Mouse (Mus musculus) frontal cortex, adult 2 months (tissue): ENCODE results near the gene Txndc11. TPM values are rescaled to one million over a fixed set of nuclear protein-coding genes. Genes with fewer than 3 reads are reported as not detected.

Experiments
- DNase-seq, 2 experiments: peaks; one replicate each; pipeline ENCODE4 v3.0.0; 2022; ENCODE audit warnings: low spot score in 1 of 2; ENCODE audit errors: extremely low spot score in 1 of 2
- polyA plus RNA-seq: library from polyadenylated mRNA; depleted of rRNA; stranded (reverse); fragments of >200 nt; gene quantifications from 2 replicates; pipeline ENCODE4 v1.2.3, GENCODE M21; 2012

The Txndc11 gene
- polyA plus RNA-seq, 1 experiment = 31.0 TPM

DNA sequence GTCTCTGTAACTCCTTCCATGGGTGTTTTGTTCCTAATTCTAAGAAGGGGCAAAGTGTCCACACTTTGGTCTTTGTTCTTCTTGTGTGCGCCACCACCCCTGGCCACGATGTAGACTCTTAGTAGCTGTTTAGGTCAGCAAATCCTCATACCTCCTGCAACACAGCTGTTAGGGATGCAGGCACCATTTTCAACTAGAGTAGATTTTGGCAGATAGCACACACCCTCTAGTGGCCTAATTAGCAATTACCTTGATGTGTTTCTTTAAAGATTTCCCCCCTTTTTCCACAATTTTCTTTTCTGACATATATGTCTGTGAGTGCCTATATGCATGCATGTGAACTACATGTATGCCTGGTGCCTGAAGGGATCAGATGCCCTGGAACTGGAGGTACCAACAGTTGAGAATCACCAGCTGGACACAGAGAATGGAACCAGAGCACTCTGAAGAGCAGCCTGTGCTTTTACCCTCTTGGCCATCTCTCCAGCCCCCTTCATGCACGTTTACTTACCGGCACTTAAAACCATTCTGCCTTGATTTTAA lies 25.2 kb downstream of the Txndc11 start:
- DNase-seq = peak in 1 of 2 experiments; percentile 61

DNA sequence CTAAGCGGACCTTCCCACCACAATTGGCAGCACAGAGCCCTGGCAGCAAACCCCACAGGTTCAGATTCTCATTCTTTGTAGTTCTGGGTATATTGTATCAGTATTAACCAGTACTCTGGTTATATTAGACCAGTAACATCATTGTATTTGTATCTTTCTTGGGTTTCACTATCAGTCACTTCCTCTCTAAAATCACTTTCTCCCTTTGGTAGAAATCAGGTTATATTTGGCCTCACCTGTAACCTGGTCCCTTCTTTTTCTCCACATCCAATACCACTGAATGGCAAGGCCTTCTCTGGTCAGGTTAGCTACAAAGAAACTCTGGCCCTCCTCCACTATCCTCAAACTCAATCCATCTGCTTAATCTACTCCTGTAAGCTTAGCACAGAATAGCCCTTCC lies 29.5 kb downstream of the Txndc11 start:
- DNase-seq = no peak

DNA sequence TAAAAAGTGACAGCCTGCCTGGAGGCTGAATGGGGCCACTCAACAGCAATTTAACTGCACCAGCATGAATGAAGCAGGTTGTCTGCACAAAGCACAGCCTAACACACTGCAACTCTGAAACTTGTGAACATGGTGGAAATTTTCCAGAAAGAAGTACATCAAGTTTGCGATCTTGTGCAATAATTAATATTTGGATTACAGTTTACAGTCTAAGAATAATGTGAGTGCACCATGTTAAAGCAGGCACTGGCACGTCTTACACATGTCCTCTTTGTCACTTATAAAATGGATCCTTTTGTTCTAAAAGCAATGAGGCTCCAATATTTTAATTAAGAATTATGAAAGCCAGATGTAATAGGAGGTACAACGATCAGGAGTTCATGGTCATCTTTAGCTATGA lies 37.1 kb downstream of the Txndc11 start:
- DNase-seq = no peak

GRCm38 (mm10) chr16:11093717-11094386 lies 40.6 kb downstream of the Txndc11 start:
- no peak for DNase-seq

DNA sequence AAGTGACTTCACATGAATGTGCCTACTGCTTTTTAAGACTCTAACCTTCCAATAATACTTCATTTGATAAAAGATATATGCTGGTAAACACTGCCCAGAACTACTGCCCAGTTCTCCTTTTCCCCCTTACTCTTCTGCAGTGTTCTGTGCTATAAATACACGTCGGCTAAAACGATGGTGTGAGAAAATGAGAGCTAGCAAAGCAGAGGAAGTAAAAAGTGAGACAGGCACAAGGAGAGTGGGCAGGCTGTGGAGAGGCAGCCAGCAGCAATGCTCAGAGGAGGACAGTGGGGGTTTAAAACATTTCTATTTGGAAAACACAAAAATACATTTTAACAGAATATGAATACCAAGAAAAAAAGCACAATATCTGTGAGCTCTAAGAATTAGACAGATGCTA lies 41.9 kb downstream of the Txndc11 start:
- peak; percentile 67 to 77 for DNase-seq

- no peak for DNase-seq
These were observed 42.4 kb downstream of the Txndc11 start for GRCm38 (mm10) chr16:11092061-11092460.

- no peak for DNase-seq
These were observed 43.4 kb downstream of the Txndc11 start for GRCm38 (mm10) chr16:11090836-11091570.

GRCm38 (mm10) chr16:11086856-11087588 lies 47.4 kb downstream of the Txndc11 start:
- DNase-seq = peak in 1 of 2 experiments; percentile 58

GRCm38 (mm10) chr16:11086299-11086698 lies 48.2 kb downstream of the Txndc11 start:
- no peak for DNase-seq

- no peak for DNase-seq
These were observed 50.3 kb downstream of the Txndc11 start for GRCm38 (mm10) chr16:11084181-11084580.

DNA sequence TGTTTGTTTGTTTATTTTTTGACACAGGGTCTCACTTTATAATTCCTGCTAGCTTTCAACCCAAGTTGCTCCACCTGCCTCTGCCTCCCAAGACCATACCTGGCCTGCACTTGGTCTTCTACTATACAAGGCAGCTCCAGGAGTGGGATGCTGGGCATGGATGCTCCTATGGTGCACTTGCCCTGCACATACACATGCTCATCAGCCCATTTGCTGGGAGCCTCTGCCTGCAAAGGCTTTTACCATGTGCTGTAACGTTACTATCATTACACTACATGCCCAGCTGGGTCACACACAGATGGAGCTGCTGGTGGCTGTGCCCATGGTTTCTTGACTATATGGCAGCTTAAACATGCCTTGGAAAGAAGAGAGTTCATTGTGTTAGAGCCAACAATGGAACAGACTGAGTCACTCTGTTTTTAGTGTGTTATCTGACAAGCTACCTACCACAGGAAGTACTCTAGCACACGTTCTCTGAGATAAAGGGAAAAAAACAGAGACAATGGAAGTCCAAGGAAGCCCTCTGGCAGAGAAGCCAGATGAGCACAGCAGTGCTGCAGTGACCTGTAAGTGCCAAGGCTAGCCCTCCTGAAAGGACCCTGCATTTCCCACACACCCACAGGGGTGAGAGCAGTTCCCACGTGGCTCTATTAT lies 56.1 kb downstream of the Txndc11 start:
- DNase-seq = no peak

- DNase-seq = no peak
These were observed 56.7 kb downstream of the Txndc11 start for GRCm38 (mm10) chr16:11077601-11078201.

DNA sequence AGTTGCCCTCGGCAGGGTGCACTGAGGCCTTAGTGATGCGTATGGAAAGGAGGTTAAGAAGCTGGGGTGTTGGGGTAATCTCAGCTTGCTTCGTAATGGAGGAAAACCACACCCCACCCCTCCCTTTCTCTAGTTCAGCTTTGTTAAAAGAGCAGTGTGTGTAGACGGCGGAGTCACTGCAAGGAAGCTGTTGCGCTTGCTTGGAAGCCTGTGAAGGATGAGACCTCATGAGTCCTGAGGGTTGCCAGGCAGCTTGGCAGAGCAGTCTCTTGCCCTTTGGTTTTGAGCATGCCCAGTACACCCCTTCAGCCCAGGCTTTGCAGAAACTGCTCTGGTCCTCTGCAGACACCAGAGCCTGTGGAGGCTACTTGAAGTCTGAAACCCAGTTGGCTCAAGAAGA lies 61.4 kb downstream of the Txndc11 start:
- DNase-seq = no peak

GRCm38 (mm10) chr16:11072454-11072853 lies 62.0 kb downstream of the Txndc11 start:
- DNase-seq = no peak

DNA sequence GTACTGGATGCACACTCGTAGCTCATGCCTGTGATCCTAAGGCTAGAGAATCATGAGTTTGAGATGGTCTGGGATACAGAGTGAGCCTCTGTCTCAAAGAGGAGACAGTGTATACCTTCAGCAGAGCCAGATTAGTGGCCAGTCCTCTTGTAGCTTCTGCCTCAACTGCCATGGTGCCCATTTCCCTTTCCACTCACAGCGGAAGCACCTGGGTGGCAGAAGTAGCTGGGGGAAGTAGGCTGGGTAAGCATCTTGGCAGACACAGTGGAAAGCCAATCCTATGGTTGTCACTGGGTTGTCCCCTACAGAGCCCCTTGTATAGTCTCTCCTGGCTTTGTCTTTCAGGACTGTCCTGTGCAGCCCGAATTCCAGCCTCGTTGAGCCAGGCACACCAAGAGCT lies 62.6 kb downstream of the Txndc11 start:
- no peak for DNase-seq

- DNase-seq = no peak
These were observed 63.3 kb downstream of the Txndc11 start for GRCm38 (mm10) chr16:11071176-11071575.

DNA sequence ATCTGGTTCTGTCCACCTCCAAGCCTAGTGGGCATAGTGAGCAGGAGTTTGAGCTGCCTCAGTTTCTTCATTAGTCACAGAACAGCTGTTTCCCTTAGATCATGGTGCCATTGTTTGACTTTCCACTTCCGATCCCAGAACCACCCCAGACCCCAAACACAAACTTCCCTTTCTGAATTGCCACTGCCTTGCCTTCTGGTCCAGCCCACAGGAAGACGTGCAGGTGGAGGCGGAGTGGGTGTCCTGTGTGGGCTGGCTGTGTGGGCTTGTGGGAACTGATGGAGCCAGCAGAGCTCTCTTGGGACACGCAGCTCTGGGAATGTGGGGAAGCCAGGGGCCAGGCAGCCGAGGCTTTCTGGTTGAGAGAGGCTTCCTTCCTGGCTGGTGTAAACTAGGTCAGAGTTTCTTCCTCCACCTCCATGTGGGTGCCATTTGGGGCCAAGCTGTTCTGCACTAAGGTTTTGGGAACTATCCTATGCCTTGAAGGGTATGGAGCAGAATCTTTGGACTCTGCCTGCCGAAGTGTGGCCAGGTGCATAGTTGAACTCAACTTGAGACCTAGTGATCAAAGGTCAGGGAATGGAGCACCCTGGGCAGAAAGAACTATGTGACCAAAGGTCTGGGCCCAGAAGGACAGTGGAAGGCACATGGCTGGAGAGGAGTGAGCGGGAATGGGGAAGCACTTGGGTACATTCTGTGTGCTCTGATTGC lies 64.6 kb downstream of the Txndc11 start:
- DNase-seq = no peak

DNA sequence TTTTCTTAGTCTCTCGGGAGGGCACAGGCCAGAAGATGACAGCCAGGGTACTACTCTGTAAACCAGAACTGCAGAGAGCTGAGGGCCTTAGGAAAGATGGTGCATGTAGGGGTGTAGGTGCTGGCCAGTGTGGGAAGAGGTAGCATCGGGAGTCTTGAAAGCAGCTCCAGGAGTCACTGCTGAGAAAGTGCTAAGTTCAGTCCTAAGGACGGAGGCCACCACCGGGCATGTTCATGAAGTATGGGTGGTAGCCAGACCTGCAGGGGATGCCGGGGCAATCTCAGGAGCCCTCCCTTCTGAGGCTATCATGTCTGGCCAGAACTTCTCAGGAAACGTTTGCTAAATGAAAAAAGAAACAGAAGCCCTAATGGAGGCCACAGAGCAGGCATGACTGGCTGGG lies 65.2 kb downstream of the Txndc11 start:
- DNase-seq = no peak

- DNase-seq = no peak
These were observed 65.8 kb downstream of the Txndc11 start for GRCm38 (mm10) chr16:11068666-11069065.

- DNase-seq = peak in 1 of 2 experiments; percentile 72
These were observed 67.6 kb downstream of the Txndc11 start for GRCm38 (mm10) chr16:11066833-11067191.
